Mouse (Mus musculus) mouse embryonic stem cell (cell line): ENCODE data around the gene Smg5.
"Not testable (repeated sequence)": the region's sequence is repeated elsewhere in the genome, so short reads cannot be mapped to it uniquely, and the experiment has no call there.

Source experiments
- in situ Hi-C, 2 experiments: fragments of 300-500 bp; cut with MboI; formaldehyde crosslinking; loops; 1 replicate in 1 of 2; 3 replicates in 1 of 2; pipeline ENCODE4 v1.14.3; 2019 to 2020; ENCODE audit warnings: low sequenced_read_pairs in 2 of 2, low pct_unique_long_range_greater_than_20kb in 1 of 2, mixed read lengths in 1 of 2; ENCODE audit not compliant: unreplicated experiment in 1 of 2

The Smg5 gene

DNA sequence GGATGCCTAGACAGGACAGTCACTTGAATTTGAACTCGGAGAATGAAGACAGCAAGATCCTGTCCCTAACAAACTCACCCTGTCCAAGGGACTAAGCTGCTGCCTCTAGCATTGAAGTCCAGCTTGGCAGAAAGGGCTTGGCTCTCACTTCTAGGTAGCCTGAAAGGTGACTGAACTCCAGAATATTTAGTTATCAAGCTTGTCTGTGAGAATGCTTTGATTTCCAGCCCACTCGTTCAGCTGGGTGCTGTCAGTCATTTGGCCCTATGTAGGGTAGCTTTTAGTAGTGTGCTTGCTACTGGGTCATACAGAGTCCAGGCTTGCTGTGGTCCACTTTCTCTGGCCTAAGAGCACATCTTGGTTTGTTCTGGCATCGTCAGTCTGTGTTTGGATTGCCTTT is 2.9 kb downstream of the Smg5 start:
- in situ Hi-C loops = no loop called here

DNA sequence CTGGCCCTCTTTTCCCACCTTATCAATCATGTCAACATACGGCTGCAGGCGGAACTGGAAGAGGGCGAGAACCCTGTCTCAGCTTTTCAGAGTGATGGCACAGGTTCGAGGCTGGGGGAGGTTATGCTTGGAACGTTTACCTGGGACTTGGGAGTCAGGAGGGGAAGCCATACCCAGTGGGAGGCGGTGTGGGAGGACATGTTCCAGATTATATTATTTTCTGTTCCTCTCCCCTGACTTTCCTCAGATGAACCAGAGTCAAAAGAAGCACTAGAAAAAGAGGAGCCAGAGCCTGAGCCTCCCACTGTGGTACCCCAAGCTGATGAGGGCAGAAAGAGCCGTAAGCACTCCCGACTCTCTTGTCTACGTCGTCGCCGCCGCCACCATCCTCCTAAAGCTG is 14.7 kb downstream of the Smg5 start:
- in situ Hi-C loops = loop anchor here (5.0 kb wide), 1 partner anchor 38 kb away; no protein-coding TSS in a partner anchor

DNA sequence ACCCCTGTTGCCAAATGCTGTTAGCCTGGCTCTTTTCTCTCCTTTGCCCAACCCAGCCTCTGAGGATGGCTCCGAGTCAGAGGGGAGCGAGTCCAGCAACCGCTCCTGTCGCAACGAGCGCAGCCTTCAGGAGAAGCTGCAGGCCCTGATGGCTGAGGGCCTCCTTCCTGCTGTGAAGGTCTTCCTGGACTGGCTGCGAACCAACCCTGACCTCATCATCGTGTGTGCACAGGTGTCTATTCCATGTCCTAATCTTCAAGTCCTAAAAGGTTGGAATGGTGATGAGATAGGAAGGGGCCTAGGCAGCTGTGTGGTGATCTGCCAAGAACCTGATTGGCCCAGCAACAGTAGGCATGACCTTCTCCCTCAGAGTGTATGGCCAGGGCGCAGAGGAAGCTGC is 16.8 kb downstream of the Smg5 start:
- in situ Hi-C loops = loop anchor here (5.0 kb wide), 1 partner anchor 41 kb away; no protein-coding TSS in a partner anchor

DNA sequence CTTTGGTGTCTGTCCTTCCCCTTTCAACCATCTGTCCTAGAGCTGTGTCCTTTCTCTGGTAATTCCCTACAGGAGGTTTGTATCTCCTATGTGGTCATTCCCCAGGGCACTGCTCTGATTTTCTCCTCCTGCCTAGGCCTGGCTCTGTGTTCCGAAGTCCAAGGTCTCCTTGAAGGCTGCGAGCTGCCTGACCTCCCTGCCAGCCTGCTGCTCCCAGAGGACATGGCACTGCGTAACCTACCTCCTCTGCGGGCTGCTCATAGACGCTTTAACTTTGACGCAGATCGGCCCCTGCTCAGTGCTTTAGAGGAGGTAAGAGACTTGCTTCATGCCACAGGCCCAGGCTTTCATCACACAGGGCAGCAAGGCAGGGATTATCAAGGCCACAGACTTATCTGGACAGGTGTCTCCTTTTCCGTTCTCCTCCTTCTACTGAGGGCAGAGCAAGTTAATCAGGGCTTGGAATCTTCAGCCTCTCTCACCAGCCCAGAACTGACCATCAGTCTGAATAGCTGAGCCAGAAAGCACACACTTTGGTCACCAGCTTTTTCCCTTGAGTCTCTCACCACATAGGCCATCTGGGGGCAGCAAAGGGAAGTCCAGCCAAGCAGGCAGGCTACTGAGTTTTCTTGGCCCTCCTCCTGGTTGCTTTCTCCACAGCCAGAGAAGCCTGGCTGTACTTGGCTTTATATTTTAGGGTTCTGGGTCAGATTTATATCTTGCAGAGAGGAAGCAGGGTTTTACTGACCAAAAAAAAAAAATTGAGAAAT is 18.5 kb downstream of the Smg5 start:
- in situ Hi-C loops = loop anchor here (5.0 kb wide), 1 partner anchor 42 kb away; no protein-coding TSS in a partner anchor

DNA sequence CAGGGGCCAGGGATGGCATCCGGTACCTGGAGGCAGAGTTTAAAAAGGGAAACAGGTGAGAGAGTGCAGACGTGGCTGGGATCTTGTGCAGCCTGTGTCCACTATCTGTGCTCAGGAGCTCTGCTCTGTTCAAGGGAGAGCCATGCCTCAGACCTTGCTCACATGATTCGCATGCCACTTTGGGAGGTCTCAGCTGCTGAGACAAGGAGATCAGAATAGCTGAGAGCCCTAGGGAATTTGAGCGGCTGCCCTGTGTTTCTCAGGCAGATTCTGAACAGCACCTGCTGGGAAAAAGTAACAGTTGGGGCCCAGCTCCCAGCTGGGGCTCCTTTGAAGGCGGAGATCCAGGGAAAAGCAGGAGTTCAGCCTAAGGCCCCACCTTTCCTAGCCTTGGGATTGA is 23.5 kb downstream of the Smg5 start:
- in situ Hi-C loops = no loop called here

DNA sequence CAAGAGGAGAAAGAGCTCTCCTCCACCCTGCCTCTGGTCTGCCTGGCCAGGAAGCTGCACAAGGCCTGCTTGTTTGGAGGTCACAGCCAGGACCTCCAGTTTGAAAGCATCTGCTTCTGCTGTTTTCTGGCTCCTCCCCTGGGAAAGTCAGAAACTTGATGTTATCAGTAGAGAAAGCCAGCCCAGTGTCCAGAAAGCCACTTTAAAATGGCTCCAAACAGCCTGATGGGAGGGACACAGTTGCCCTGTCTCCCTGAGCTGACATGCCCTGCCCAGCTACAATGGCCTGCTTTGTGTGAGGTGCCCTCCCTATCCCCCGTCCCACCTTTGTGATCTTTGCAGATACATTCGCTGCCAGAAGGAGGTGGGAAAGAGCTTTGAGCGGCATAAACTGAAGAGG is 23.9 kb downstream of the Smg5 start:
- in situ Hi-C loops = no loop called here

DNA sequence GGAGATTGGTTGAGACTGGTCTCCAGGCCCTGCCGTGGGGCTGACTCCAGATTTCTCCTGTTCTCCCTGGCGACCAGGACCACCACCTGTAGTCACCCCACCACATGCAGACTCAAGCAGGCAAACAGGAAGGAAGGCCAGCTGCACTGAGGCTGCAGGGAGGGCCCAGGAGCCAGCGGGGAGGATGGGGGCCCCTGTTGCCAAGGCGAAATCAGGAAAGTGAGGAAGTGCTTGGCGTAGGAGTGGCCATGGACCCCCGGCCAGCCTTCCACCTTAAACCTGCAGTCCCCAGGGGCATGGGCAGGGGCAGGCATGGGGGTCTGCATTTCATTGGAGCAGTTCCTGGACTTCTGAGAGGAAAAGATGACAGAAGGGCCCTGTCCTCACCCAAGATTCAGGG is 25.0 kb downstream of the Smg5 start:
- in situ Hi-C loops = no loop called here

DNA sequence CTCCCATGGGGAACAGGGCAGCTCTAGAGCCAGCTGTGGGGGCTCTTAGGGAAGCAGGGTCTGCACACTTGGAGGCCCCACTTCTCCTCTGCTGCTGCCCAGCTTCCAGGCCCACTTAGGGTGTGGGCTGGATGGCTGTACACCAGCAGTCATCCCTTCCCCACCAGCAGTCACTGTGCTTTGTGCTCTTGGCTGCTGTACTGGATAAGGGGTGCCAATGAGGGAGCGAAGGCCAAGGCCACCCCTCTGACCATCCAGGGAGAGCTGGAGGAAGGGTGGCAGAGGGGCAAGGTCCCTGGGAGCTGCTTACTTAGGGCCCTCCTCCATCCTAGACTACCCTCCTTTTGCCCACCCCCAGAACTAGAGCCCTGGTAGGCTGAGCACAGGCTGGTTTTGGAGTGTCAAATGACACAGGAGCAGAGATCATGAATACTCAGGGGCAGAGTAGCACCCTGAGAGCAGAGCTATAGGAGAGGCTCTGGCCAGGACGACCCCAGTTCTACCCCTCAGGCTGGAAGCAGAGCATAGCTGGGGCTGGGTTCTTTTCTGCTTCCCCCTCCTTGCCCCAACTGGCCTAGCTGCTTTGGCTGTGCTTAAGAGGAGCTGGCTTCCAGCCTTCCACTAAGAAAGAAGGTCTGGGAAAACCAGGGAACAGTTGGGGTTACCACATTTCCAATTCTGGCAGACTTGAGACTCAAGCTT is 25.7 kb downstream of the Smg5 start:
- in situ Hi-C loops = no loop called here

DNA sequence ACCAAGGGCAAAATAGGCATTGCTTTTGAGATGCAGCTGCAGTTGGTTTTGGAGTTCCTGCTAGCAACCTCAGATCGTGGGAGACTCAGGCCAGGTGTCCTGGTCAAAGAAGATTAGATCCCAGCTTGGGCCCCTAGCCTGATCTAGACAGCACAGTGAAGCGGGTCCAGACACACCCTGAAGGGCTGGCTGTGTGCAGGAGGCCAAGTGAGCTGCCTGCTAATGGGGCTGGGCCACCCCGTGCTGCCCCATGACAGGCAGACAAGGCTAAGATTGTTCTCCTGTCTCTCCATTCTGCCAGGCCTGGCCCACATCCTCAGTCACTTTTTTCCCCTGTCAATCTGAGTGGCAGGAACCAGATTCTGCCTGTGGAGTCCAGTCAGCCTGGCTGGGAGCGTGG is 27.6 kb downstream of the Smg5 start:
- in situ Hi-C loops = no loop called here

DNA sequence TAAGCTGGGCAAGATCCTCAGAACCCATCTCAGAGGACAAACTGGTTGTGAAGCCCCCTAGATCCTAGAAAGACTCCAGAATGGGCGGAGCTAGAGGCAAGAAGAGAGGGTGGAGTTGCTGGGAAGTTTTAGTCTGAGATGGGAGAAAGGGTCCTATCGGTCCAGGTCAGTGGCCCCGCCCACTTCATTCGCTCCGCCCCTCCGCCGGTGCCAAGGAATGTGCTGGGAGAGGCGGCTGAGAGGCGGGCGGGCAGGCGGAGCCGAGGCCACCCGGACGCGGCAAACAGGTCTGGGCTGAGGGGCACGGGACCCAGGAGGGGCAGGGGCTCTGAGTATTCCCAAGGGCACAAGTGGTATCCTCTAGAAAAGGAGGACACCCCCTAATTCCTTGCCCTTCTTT is 28.3 kb downstream of the Smg5 start, which contains the start of gene Paqr6:
Gene Paqr6 (plus strand): TSS at position 248 of the 400 bp plus-strand sequence.
- in situ Hi-C loops = no loop called here

DNA sequence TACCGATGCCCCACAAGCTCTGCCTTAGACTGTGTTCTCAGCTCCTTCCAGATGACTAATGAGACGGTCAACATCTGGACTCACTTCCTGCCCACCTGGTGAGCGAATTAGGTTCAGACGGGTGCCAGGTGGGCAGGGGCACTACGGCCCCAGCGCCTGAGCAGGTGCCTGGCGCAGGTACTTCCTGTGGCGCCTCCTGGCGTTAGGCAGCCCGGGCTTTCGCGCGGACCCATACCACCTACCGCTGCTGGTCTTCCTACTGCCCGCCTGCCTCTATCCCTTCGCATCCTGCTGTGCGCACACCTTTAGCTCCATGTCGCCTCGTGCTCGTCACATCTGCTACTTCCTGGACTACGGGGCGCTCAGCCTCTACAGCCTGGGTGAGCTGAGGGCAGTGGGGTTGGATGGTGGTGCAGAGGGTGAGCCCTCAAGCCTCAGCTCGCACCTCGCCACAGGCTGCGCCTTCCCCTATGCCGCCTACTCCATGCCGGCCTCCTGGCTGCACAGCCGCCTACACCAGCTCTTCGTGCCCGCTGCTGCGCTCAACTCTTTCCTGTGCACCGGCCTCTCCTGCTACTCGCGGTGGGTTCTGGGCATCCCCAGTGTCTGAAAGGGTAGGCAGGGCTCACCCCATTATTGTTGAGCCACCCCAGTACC is 29.8 kb downstream of the Smg5 start:
- in situ Hi-C loops = no loop called here

DNA sequence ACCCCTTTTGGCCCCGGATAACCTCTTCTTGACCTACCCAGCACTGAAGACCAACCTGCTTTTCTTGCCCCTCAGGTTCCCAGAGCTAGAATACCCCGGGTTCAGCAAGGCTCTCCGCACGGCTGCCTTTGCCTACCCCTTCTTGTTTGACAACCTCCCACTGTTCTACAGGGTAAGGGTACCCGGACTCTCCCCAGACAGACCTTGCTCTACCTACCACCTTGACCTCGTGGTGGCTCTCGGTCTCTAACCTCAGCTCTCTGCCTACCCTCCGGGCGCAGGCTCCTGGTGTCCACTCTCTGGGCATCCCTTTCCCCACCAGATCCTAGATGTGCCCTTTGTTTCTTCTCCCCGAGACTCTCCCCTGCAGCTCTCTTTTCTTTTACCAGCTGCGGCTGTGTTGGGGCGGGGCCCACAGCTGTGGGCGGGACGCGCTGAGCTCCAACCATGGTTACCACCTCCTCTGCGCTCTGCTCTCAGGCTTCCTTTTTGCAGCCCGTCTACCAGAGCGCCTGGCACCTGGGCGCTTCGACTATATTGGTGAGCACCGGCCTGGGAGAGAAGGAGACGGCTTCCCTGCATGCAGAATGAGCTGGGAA is 30.9 kb downstream of the Smg5 start:
- in situ Hi-C loops = not testable (repeated sequence)

DNA sequence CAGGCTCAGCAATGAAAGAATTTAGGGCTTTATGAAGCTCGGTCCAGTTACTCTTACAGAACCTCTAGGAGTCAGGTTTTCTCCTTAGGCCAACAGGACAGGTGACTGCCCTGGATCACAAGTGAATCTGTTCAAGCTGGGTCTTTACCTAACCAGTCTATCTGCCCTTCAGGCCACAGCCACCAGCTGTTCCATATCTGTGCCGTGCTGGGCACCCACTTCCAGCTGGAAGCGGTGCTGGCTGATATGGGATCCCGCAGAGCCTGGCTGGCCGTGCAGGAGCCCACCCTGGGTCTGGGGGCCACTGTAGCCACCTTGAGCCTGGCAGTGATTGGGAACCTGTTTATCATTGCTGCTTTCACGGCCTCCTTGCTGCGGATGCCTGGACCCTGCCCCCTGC is 31.5 kb downstream of the Smg5 start:
- in situ Hi-C loops = not testable (repeated sequence)

DNA sequence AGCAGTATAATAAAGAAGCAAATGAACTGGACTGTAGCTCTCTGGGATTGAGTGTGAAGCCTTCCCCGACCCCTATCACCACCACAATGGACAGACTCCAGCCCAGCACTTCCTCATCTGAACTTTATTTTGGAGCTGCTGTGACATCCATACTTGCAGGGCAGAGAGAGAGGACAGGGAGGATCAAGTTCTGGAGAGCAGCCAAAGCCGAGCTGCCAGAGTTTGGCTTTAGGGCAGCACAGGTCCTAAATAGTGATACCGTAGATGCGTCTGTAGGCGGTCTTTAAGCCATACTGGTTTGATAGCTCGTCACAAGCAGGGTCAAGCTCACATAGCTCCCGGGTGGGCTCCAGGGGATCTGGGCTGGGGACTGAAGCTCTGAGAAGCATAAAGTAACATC is 32.5 kb downstream of the Smg5 start:
- in situ Hi-C loops = not testable (repeated sequence)

DNA sequence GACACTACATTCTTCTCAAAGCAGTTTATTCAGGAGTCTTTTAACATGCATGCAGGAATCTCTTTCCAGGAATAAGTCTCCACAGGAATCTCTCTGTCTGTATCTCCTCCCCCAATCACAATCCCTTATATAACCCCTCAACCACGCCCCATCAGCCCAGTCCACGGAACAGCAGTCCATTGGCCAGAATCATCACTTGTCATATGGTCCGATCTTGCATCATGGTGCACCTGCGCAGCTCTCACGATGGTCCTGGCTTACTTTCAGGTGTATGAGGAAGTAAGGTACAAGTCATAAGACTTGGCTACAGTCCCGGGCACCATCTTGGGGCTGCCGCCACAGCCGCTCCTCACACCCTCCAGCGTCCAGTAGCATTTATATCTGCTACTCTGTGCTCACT is 36.6 kb downstream of the Smg5 start, which contains the start of gene Bglap3:
Gene Bglap3 (minus strand): TSS at position 101 of the 400 bp plus-strand sequence.
- in situ Hi-C loops = not testable (repeated sequence)

DNA sequence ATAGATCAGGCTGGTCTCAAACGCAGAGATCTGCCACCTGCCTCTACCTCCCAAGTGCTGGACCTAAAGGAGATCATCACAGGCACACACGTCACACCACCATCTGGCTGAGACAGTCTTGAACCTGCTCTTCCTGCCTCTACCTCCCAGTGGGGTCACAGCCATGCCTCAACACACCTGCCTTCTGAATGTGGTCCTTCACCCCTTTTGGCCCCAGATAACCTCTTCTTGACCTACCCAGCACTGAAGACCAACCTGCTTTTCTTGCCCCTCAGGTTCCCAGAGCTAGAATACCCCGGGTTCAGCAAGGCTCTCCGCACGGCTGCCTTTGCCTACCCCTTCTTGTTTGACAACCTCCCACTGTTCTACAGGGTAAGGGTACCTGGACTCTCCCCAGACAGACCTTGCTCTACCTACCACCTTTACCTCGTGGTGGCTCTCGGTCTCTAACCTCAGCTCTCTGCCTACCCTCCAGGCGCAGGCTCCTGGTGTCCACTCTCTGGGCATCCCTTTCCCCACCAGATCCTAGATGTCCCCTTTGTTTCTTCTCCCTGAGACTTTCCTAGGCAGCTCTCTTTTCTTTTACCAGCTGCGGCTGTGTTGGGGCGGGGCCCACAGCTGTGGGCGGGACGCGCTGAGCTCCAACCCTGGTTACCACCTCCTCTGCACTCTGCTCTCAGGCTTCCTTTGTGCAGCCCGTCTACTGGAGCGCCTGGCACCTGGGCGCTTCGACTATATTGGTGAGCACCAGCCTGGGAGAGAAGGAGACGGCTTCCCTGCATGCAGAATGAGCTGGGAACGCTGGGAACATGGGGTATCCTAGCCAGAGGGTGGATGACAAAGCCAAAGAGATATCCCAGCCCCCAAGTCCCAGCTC is 39.9 kb downstream of the Smg5 start:
- in situ Hi-C loops = not testable (repeated sequence)

DNA sequence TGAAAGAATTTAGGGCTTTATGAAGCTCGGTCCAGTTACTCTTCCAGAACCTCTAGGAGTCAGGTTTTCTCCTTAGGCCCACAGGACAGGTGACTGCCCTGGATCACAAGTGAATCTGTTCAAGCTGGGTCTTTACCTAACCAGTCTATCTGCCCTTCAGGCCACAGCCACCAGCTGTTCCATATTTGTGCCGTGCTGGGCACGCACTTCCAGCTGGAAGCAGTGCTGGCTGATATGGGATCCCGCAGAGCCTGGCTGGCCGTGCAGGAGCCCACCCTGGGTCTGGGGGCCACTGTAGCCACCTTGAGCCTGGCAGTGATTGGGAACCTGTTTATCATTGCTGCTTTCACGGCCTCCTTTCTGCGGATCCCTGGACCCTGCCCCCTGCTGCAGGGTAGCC is 40.6 kb downstream of the Smg5 start:
- in situ Hi-C loops = not testable (repeated sequence)

DNA sequence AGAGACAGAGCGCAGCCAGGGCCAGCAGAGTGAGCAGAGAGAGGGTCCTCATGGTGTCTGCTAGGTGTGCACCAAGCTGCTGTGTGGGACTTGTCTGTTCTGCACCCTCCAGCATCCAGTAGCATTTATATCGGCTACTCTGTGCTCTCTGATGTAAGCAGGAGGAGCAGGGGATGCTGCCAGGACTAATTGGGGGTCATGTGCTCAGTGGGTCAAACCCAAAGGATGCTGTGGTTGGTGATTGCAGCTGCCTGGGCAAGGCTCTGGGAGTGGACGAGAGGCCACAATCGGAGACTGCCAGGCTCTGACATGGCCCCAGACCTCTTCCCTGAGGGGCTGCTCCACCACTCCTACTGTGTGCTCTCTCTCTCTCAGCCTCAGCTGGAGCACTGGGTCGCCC is 42.5 kb downstream of the Smg5 start, which contains the start of gene Bglap2:
Gene Bglap2 (minus strand): TSS at position 101 of the 400 bp plus-strand sequence.
- in situ Hi-C loops = not testable (repeated sequence)
